Mouse (Mus musculus): ENCODE measurements around the gene Tex46. TPM values are rescaled to one million over a fixed set of nuclear protein-coding genes. Genes with fewer than 3 reads are reported as not detected.

Tex46 gene
- polyA plus RNA-seq, 1 experiment from 2014 or later = not detected

- 0 out of 2 replicates have a peak, but pooled peaks cover 7% of the 10 kb centered on the region for H3K36me3 ChIP-seq (ENCODE audit: control insufficient read depth, insufficient read depth)
- H3K4me1 ChIP-seq (ENCODE audit: control insufficient read depth, insufficient read depth, low read length) = peaks cover 9% of the 10 kb centered on the region; the same call in 1 of the 2 replicates
- ATAC-seq (replicated peaks; ENCODE audit: extremely low read depth, insufficient read depth, low FRiP score) = no peak
- H3K4me2 ChIP-seq (ENCODE audit: low read depth, low read length) = no peak overlapping the region
- WGBS = 76% methylated on average over 6 of the region's 6 CpGs
- H3K27me3 ChIP-seq (ENCODE audit: control insufficient read depth, insufficient read depth, low read length) = no peaks in the 10 kb centered on the region
- no peak overlapping the region for H3K4me3 ChIP-seq (ENCODE audit: low read length)
- no peak overlapping the region for H3K9ac ChIP-seq (ENCODE audit: low read length)
- H3K9me3 ChIP-seq (replicated peaks; ENCODE audit: control insufficient read depth, low read length) = no peaks in the 10 kb centered on the region; the same call in 1 of the 2 replicates
- no peak overlapping the region for H3K27ac ChIP-seq (ENCODE audit: low read length)
These were observed 15.0 kb upstream of the Tex46 start for GRCm38 (mm10) chr4:136595221-136595620.

GRCm38 (mm10) chr4:136598268-136598876 lies 11.9 kb upstream of the Tex46 start:
- 78% methylated on average over 7 of the region's 7 CpGs for WGBS
- Histone ChIP-seq H3K4me3 (ENCODE audit: low read length) (no peak overlapping the region), H3K27me3 (ENCODE audit: control insufficient read depth, insufficient read depth, low read length) (no peaks in the 10 kb centered on the region), H3K36me3 (ENCODE audit: control insufficient read depth, insufficient read depth) (no peaks in the 10 kb centered on the region), H3K9ac (ENCODE audit: low read length) (no peak overlapping the region), H3K9me3 (replicated peaks; ENCODE audit: control insufficient read depth, low read length) (no peaks in the 10 kb centered on the region; the same call in 1 of the 2 replicates), H3K27ac (ENCODE audit: low read length) (no peak overlapping the region), H3K4me2 (ENCODE audit: low read depth, low read length) (no peak overlapping the region), H3K4me1 (ENCODE audit: control insufficient read depth, insufficient read depth, low read length) (peaks cover 20% of the 10 kb centered on the region)
- ATAC-seq (replicated peaks; ENCODE audit: extremely low read depth, insufficient read depth, low FRiP score) = no peak

- H3K4me1 ChIP-seq (ENCODE audit: control insufficient read depth, insufficient read depth, low read length) = peaks cover 17% of the 10 kb centered on the region
- no peak overlapping the region for H3K4me3 ChIP-seq (ENCODE audit: low read length)
- no peak overlapping the region for H3K27ac ChIP-seq (ENCODE audit: low read length)
- no peak overlapping the region for H3K4me2 ChIP-seq (ENCODE audit: low read depth, low read length)
- no peak overlapping the region for H3K9ac ChIP-seq (ENCODE audit: low read length)
- ATAC-seq (replicated peaks; ENCODE audit: extremely low read depth, insufficient read depth, low FRiP score) = no peak
- 94% methylated on average over 3 of the region's 3 CpGs for WGBS
- no peaks in the 10 kb centered on the region for H3K36me3 ChIP-seq (ENCODE audit: control insufficient read depth, insufficient read depth)
- H3K27me3 ChIP-seq (ENCODE audit: control insufficient read depth, insufficient read depth, low read length) = no peaks in the 10 kb centered on the region
- no peaks in the 10 kb centered on the region; the same call in 1 of the 2 replicates for H3K9me3 ChIP-seq (replicated peaks; ENCODE audit: control insufficient read depth, low read length)
These were observed 10.4 kb upstream of the Tex46 start for GRCm38 (mm10) chr4:136599869-136600268.

- Histone ChIP-seq H3K4me3 (ENCODE audit: low read length) (peak overlapping the region; percentile 100), H3K4me2 (ENCODE audit: low read depth, low read length) (peak overlapping the region; percentile 77), H3K9ac (ENCODE audit: low read length) (peak overlapping the region; percentile 38), H3K9me3 (replicated peaks; ENCODE audit: control insufficient read depth, low read length) (no peaks in the 10 kb centered on the region; the same call in 1 of the 2 replicates), H3K27me3 (ENCODE audit: control insufficient read depth, insufficient read depth, low read length) (no peaks in the 10 kb centered on the region), H3K4me1 (ENCODE audit: control insufficient read depth, insufficient read depth, low read length) (peaks cover 14% of the 10 kb centered on the region), H3K36me3 (ENCODE audit: control insufficient read depth, insufficient read depth) (no peaks in the 10 kb centered on the region), H3K27ac (ENCODE audit: low read length) (no peak overlapping the region)
- WGBS = 73% methylated on average over 2 of the region's 2 CpGs
- no peak for ATAC-seq (replicated peaks; ENCODE audit: extremely low read depth, insufficient read depth, low FRiP score)
These were observed 9.7 kb upstream of the Tex46 start for GRCm38 (mm10) chr4:136600536-136600935.

GRCm38 (mm10) chr4:136601476-136601875 lies 8.8 kb upstream of the Tex46 start:
- H3K36me3 ChIP-seq (ENCODE audit: control insufficient read depth, insufficient read depth) = no peaks in the 10 kb centered on the region
- no peaks in the 10 kb centered on the region; the same call in 1 of the 2 replicates for H3K9me3 ChIP-seq (replicated peaks; ENCODE audit: control insufficient read depth, low read length)
- peak overlapping the region; percentile 77 for H3K4me2 ChIP-seq (ENCODE audit: low read depth, low read length)
- peak overlapping the region; percentile 100 for H3K4me3 ChIP-seq (ENCODE audit: low read length)
- 1% methylated on average over 13 of the region's 13 CpGs for WGBS
- H3K4me1 ChIP-seq (ENCODE audit: control insufficient read depth, insufficient read depth, low read length) = peaks cover 14% of the 10 kb centered on the region
- no peaks in the 10 kb centered on the region for H3K27me3 ChIP-seq (ENCODE audit: control insufficient read depth, insufficient read depth, low read length)
- ATAC-seq (replicated peaks; ENCODE audit: extremely low read depth, insufficient read depth, low FRiP score) = no peak
- H3K9ac ChIP-seq (ENCODE audit: low read length) = peak overlapping the region; percentile 99
- H3K27ac ChIP-seq (ENCODE audit: low read length) = peak overlapping the region; percentile 90

GRCm38 (mm10) chr4:136602018-136602554 lies 8.2 kb upstream of the Tex46 start:
- WGBS = under 1% methylated on average over 61 of the region's 68 CpGs
- H3K36me3 ChIP-seq (ENCODE audit: control insufficient read depth, insufficient read depth) = no peaks in the 10 kb centered on the region
- H3K27ac ChIP-seq (ENCODE audit: low read length) = peak overlapping the region; percentile 90
- peak overlapping the region; percentile 77 for H3K4me2 ChIP-seq (ENCODE audit: low read depth, low read length)
- peak overlapping the region; percentile 100 for H3K4me3 ChIP-seq (ENCODE audit: low read length)
- no peaks in the 10 kb centered on the region for H3K27me3 ChIP-seq (ENCODE audit: control insufficient read depth, insufficient read depth, low read length)
- H3K4me1 ChIP-seq (ENCODE audit: control insufficient read depth, insufficient read depth, low read length) = peaks cover 14% of the 10 kb centered on the region
- no peaks in the 10 kb centered on the region; the same call in 1 of the 2 replicates for H3K9me3 ChIP-seq (replicated peaks; ENCODE audit: control insufficient read depth, low read length)
- peak; percentile 72 for ATAC-seq (replicated peaks; ENCODE audit: extremely low read depth, insufficient read depth, low FRiP score)
- H3K9ac ChIP-seq (ENCODE audit: low read length) = peak overlapping the region; percentile 99

GRCm38 (mm10) chr4:136602568-136602967 lies 7.7 kb upstream of the Tex46 start, which contains the start of gene Kdm1a:
Gene Kdm1a (minus strand): TSS chr4:136602723.
- H3K4me2 ChIP-seq (ENCODE audit: low read depth, low read length) = peak within 1 kb of the TSS; percentile 77
- H3K4me3 ChIP-seq (ENCODE audit: low read length) = peak within 1 kb of the TSS; percentile 100
- H3K36me3 ChIP-seq (ENCODE audit: control insufficient read depth, insufficient read depth) = no peaks in the 10 kb centered on the region
- H3K9me3 ChIP-seq (replicated peaks; ENCODE audit: control insufficient read depth, low read length) = no peaks in the 10 kb centered on the region; the same call in 1 of the 2 replicates
- 0% methylated on average over 39 of the region's 45 CpGs for WGBS
- peak; percentile 94 for ATAC-seq (replicated peaks; ENCODE audit: extremely low read depth, insufficient read depth, low FRiP score)
- peak within 1 kb of the TSS; percentile 99 for H3K9ac ChIP-seq (ENCODE audit: low read length)
- H3K27ac ChIP-seq (ENCODE audit: low read length) = peak within 1 kb of the TSS; percentile 90
- H3K4me1 ChIP-seq (ENCODE audit: control insufficient read depth, insufficient read depth, low read length) = peaks cover 14% of the 10 kb centered on the region
- H3K27me3 ChIP-seq (ENCODE audit: control insufficient read depth, insufficient read depth, low read length) = no peaks in the 10 kb centered on the region

- WGBS = 87% methylated on average over 19 of the region's 19 CpGs
- no peak overlapping the region for H3K4me2 ChIP-seq (ENCODE audit: low read depth, low read length)
- no peak overlapping the region for H3K4me3 ChIP-seq (ENCODE audit: low read length)
- H3K9ac ChIP-seq (ENCODE audit: low read length) = no peak overlapping the region
- ATAC-seq (replicated peaks; ENCODE audit: extremely low read depth, insufficient read depth, low FRiP score) = no peak
- H3K27ac ChIP-seq (ENCODE audit: low read length) = no peak overlapping the region
- H3K36me3 ChIP-seq (ENCODE audit: control insufficient read depth, insufficient read depth) = no peaks in the 10 kb centered on the region
- no peaks in the 10 kb centered on the region for H3K9me3 ChIP-seq (replicated peaks; ENCODE audit: control insufficient read depth, low read length)
- H3K27me3 ChIP-seq (ENCODE audit: control insufficient read depth, insufficient read depth, low read length) = no peaks in the 10 kb centered on the region
- peaks cover 6% of the 10 kb centered on the region for H3K4me1 ChIP-seq (ENCODE audit: control insufficient read depth, insufficient read depth, low read length)
These were observed 4.3 kb upstream of the Tex46 start for GRCm38 (mm10) chr4:136605756-136606485.

- no peaks in the 10 kb centered on the region for H3K27me3 ChIP-seq (ENCODE audit: control insufficient read depth, insufficient read depth, low read length)
- no peak for ATAC-seq (replicated peaks; ENCODE audit: extremely low read depth, insufficient read depth, low FRiP score)
- H3K36me3 ChIP-seq (ENCODE audit: control insufficient read depth, insufficient read depth) = no peaks in the 10 kb centered on the region
- H3K4me3 ChIP-seq (ENCODE audit: low read length) = no peak overlapping the region
- H3K9me3 ChIP-seq (replicated peaks; ENCODE audit: control insufficient read depth, low read length) = no peaks in the 10 kb centered on the region
- no peak overlapping the region for H3K9ac ChIP-seq (ENCODE audit: low read length)
- H3K4me1 ChIP-seq (ENCODE audit: control insufficient read depth, insufficient read depth, low read length) = no peaks in the 10 kb centered on the region
- 62% methylated on average over 7 of the region's 7 CpGs for WGBS
- no peak overlapping the region for H3K27ac ChIP-seq (ENCODE audit: low read length)
- H3K4me2 ChIP-seq (ENCODE audit: low read depth, low read length) = no peak overlapping the region
These were observed 3.4 kb downstream of the Tex46 start for GRCm38 (mm10) chr4:136613657-136614056.

Measured in heart, embryonic 16.5 days (tissue).